Comparison of ENCODE assay signal across 8 mouse cellular contexts in the genomic region with DNA sequence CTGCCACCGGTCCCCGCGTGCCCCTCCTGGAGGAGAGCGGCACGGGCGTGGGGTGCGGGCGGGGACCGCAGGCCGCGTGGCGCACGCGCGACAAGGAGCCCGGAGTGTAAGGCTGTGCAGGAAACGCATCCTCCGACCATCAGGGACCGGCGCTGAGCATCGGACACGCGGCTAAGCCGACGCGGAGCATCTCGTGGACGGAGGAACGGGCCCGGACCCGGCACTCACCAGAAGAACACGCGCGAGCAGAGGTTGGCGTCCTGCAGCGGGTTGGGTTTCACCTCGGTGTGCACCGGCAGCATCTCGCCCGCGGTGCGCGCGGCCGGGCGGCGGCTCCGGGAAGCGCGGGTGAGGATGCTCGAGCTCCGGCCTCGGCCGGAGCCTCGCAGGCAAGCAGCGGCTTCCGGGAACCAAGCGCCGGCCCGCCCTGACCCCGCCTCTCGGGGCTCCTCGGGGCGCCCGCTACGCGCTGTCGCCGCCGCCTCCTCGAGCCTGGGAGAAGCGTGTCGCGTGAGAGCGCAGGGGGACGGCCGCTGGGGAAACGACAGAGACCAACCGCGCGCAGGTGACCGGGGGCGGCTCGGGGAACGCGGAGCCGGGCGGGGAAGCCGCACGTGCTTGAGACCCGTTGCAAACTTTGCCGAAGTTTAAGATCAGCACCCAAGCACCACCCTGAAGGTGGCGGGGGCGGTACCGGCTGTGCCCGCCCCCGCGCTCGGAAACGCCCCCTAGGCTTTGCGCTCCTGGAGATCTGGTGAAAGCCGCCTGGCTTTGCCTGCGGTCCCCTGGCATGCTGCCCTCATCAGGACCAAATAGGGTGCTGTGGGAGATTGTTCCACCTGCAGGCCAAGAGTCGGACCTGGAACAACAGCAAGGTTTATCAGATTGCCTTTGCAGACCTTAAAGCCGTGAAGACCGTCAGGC. TPM values are rescaled to one million over a fixed set of nuclear protein-coding genes. Genes with fewer than 3 reads are reported as not detected.
DNase-seq lines count a peak whose midpoint lies in the region; ATAC-seq and TF ChIP-seq lines count a peak whose summit lies in the region.

Abcc4 (minus strand) TSS at position 412 of the 924 bp plus-strand sequence.

- peaks cover 40% of the 10 kb centered on the region for H3K27me3 ChIP-seq in embryonic facial prominence, embryonic 14.5 days (replicated peaks; ENCODE audit: control insufficient read depth, insufficient read depth, low read length)
- peaks cover 8% of the 10 kb centered on the region; the same call in 1 of the 2 replicates for H3K27me3 ChIP-seq in midbrain, postnatal 0 days (ENCODE audit: insufficient read depth, low read length)

- H3K4me1 ChIP-seq in embryonic facial prominence, embryonic 14.5 days (ENCODE audit: control insufficient read depth, insufficient read depth, low read length) = peaks cover 7% of the 10 kb centered on the region
- H3K4me1 ChIP-seq in midbrain, postnatal 0 days (ENCODE audit: insufficient read depth, low read length) = peaks cover 3% of the 10 kb centered on the region; the same call in 1 of the 2 replicates

- no peaks in the 10 kb centered on the region for H3K36me3 ChIP-seq in embryonic facial prominence, embryonic 14.5 days (ENCODE audit: control insufficient read depth, insufficient read depth, low read length)
- H3K36me3 ChIP-seq in midbrain, postnatal 0 days (ENCODE audit: insufficient read depth, low read length) = no peaks in the 10 kb centered on the region

- H3K9me3 ChIP-seq in embryonic facial prominence, embryonic 14.5 days (ENCODE audit: control insufficient read depth, low read length) = no peaks in the 10 kb centered on the region
- no peaks in the 10 kb centered on the region for H3K9me3 ChIP-seq in midbrain, postnatal 0 days (ENCODE audit: low read length)

- peak within 1 kb of the TSS; percentile 66 for H3K4me3 ChIP-seq in embryonic facial prominence, embryonic 14.5 days (ENCODE audit: low read depth, low read length)
- peak within 1 kb of the TSS; percentile 68 for H3K4me3 ChIP-seq in midbrain, postnatal 0 days (ENCODE audit: low read depth, low read length)

- peak; percentile 91 for DNase-seq in A20 (ENCODE audit: low read depth, low spot score)
- peak; percentile 57 to 67 for DNase-seq in adrenal gland, postnatal 4 days (ENCODE audit: low spot score in 2 of 2)
- DNase-seq in embryonic facial prominence, embryonic 14.5 days (ENCODE audit: low spot score) = peak; percentile 73
- DNase-seq in heart, adult 9 months (ENCODE audit: low spot score in 2 of 2) = peak; percentile 82 to 86
- peak; percentile 96 for DNase-seq in kidney, adult 9 months
- peak; percentile 88 for DNase-seq in liver
- DNase-seq in midbrain, postnatal 0 days (ENCODE audit: low spot score) = peak; percentile 31
- DNase-seq in spleen, postnatal 36 days (ENCODE audit: low spot score in 2 of 2) = peak; percentile 80 to 81

- H3K9ac ChIP-seq in embryonic facial prominence, embryonic 14.5 days (ENCODE audit: low read depth, low read length) = peak within 1 kb of the TSS; percentile 60
- H3K9ac ChIP-seq in midbrain, postnatal 0 days (replicated peaks; ENCODE audit: low read length, poor library complexity, severe bottlenecking) = peak within 1 kb of the TSS; percentile 62

- TF ChIP-seq CTCF in midbrain, postnatal 0 days (IDR thresholded peaks at IDR 0.05) = peak; percentile 53

- 1% methylated on average over 39 of the region's 106 CpGs for WGBS in embryonic facial prominence, embryonic 14.5 days
- under 1% methylated on average over 95 of the region's 106 CpGs for WGBS in midbrain, postnatal 0 days

- H3K27ac ChIP-seq in embryonic facial prominence, embryonic 14.5 days (replicated peaks; ENCODE audit: low read depth, low read length) = no peak within 1 kb of the TSS
- peak within 1 kb of the TSS; percentile 32 for H3K27ac ChIP-seq in midbrain, postnatal 0 days (ENCODE audit: low read depth, low read length)

- H3K4me2 ChIP-seq in embryonic facial prominence, embryonic 14.5 days (ENCODE audit: low read depth, low read length) = peak within 1 kb of the TSS; percentile 98
- peak within 1 kb of the TSS; percentile 98 for H3K4me2 ChIP-seq in midbrain, postnatal 0 days (ENCODE audit: low read depth, low read length, poor library complexity, severe bottlenecking)

- ATAC-seq in embryonic facial prominence, embryonic 14.5 days (ENCODE audit: low read depth) = peak; percentile 84
- peak; percentile 75 for ATAC-seq in midbrain, postnatal 0 days (ENCODE audit: low FRiP score)

RNA-seq across cellular contexts. Expression of gene Abcc4, which starts in this region (rescaled TPM):
- 10 to 100 TPM in 1 of 2 experiments, 1 to 10 TPM in 1; 7.3 to 10.1 TPM for total RNA-seq in adrenal gland, postnatal 4 days (2021)
- 3.4 and 3.9 TPM in 2 replicates for polyA plus RNA-seq in embryonic facial prominence, embryonic 14.5 days (2014; fragmentation: Nextera tagmentation; extraction: Ambion mirVana)
- total RNA-seq in midbrain, postnatal 0 days (2014; rRNA removed) = 3.5 and 3.6 TPM in 2 replicates
- polyA plus RNA-seq in midbrain, postnatal 0 days (2015; fragmentation: Nextera tagmentation; extraction: Ambion mirVana) = 2.2 and 2.4 TPM in 2 replicates

Comparison
In these comparisons a context has a peak if more than half of its experiments do, and no peak if none do; other contexts are left out.
1. DNase-seq: peak in every context shown above with its lines; median percentile 96 in kidney, adult 9 months; 91 in A20; 88 in liver; 84 in heart, adult 9 months; 80 in spleen, postnatal 36 days; 73 in embryonic facial prominence, embryonic 14.5 days; 62 in adrenal gland, postnatal 4 days; 31 in midbrain, postnatal 0 days.